Mouse (Mus musculus) Patski (cell line): ENCODE data around the gene Klhl36. TPM values are rescaled to one million over a fixed set of nuclear protein-coding genes. Genes with fewer than 3 reads are reported as not detected.
A peak's percentile ranks its signal among the peaks of the same experiment; 100 is the strongest.

Source experiments
- ATAC-seq: fragments of 100-300 bp; one replicate; pipeline ENCODE4 v1.8.0; 2021
- CTCF ChIA-PET: fragments of 350-600 bp; sonication (Branson Sonifier 250); formaldehyde crosslinking; loops from one replicate; lab custom pipeline; 2022; ENCODE audit warnings: inconsistent platforms; lab: Charles Lee
- POLR2A ChIA-PET: fragments of 350-600 bp; sonication (Branson Sonifier 250); formaldehyde crosslinking; loops from one replicate; lab custom pipeline; 2022; ENCODE audit warnings: antibody characterized with exemption, inconsistent platforms; lab: Charles Lee
- DNase-seq: peaks from one replicate; pipeline ENCODE4 v3.0.0-alpha.2; 2011; ENCODE audit warnings: low read depth, low spot score
- H3K27me3 ChIP-seq: fragments of 371-371 bp; one replicate; pipeline ENCODE4 v1.5.1; 2021
- CTCF ChIP-seq: fragments of 100-300 bp; IDR thresholded peaks from one replicate; pipeline ENCODE4 v1.5.1; 2021
- in situ Hi-C: fragments of 300-500 bp; cut with MboI; formaldehyde crosslinking; loops from 3 replicates; pipeline ENCODE4 v1.11.1; 2018; ENCODE audit warnings: low pct_unique_long_range_greater_than_20kb, mixed read lengths
- polyA plus RNA-seq: library from polyadenylated mRNA; unstranded; gene quantifications from one replicate; pipeline ENCODE4 v1.2.3, GENCODE M21; 2021

Gene Klhl36
- polyA plus RNA-seq, 1 experiment from 2014 or later = 8.6 TPM

GRCm38 (mm10) chr8:119834676-119835075 lies 27.4 kb upstream of the Klhl36 start:
- POLR2A ChIA-PET = no interaction called here
- in situ Hi-C loops = no loop called here
- CTCF ChIA-PET = no interaction called here
- TF ChIP-seq CTCF = no peak
- no peak for ATAC-seq
- no peaks in the 10 kb centered on the region for H3K27me3 ChIP-seq
- no peak for DNase-seq

GRCm38 (mm10) chr8:119835270-119835669 lies 26.8 kb upstream of the Klhl36 start:
- DNase-seq (no peak), ATAC-seq (no peak)
- TF ChIP-seq CTCF = no peak
- in situ Hi-C loops = no loop called here
- POLR2A ChIA-PET = no interaction called here
- H3K27me3 ChIP-seq = no peaks in the 10 kb centered on the region
- CTCF ChIA-PET = no interaction called here

- TF ChIP-seq CTCF = no peak
- DNase-seq (no peak), ATAC-seq (no peak)
- POLR2A ChIA-PET = no interaction called here
- CTCF ChIA-PET = no interaction called here
- H3K27me3 ChIP-seq = no peaks in the 10 kb centered on the region
- in situ Hi-C loops = no loop called here
These were observed 25.2 kb upstream of the Klhl36 start for GRCm38 (mm10) chr8:119836831-119837230.

- no peak for TF ChIP-seq CTCF
- H3K27me3 ChIP-seq = no peaks in the 10 kb centered on the region
- in situ Hi-C loops = no loop called here
- ATAC-seq (no peak), DNase-seq (no peak)
- CTCF ChIA-PET = no interaction called here
- POLR2A ChIA-PET = no interaction called here
These were observed 24.5 kb upstream of the Klhl36 start for GRCm38 (mm10) chr8:119837553-119838071.

- no peak for TF ChIP-seq CTCF
- ChIA-PET POLR2A (interaction anchor here (1.0 to 1.1 kb wide), 2 partner anchors 24 to 60 kb away, joined by 3 to 6 read pairs; partner anchors contain the start of genes Klhl36 and Tldc1), CTCF (interaction anchor here (0.7 to 1.8 kb wide), 6 partner anchors 17 to 265 kb away, joined by 3 to 4 read pairs (median 3); partner anchors contain the start of gene Tldc1)
- ATAC-seq = no peak
- H3K27me3 ChIP-seq = no peaks in the 10 kb centered on the region
- DNase-seq = no peak
- in situ Hi-C loops = no loop called here
These were observed 23.7 kb upstream of the Klhl36 start for GRCm38 (mm10) chr8:119838100-119838982.

GRCm38 (mm10) chr8:119838983-119839340 lies 23.1 kb upstream of the Klhl36 start:
- ChIA-PET CTCF (interaction anchor here (0.7 to 1.8 kb wide), 6 partner anchors 17 to 264 kb away, joined by 3 to 4 read pairs (median 3); partner anchors contain the start of gene Tldc1), POLR2A (interaction anchor here (0.6 to 1.1 kb wide), 3 partner anchors 10 to 61 kb away, joined by 3 to 6 read pairs (median 3); partner anchors contain the start of genes Klhl36 and Tldc1)
- TF ChIP-seq CTCF = no peak
- ATAC-seq = no peak
- no peaks in the 10 kb centered on the region for H3K27me3 ChIP-seq
- in situ Hi-C loops = no loop called here
- DNase-seq = no peak

- H3K27me3 ChIP-seq = no peaks in the 10 kb centered on the region
- DNase-seq = no peak
- in situ Hi-C loops = loop anchor here (5.0 kb wide), 2 partner anchors 57 to 152 kb away; no protein-coding TSS in a partner anchor
- TF ChIP-seq CTCF = no peak
- POLR2A ChIA-PET = interaction anchor here (0.6 to 1.1 kb wide), 3 partner anchors 10 to 61 kb away, joined by 3 to 6 read pairs (median 3); partner anchors contain the start of genes Klhl36 and Tldc1
- CTCF ChIA-PET = interaction anchor here (0.7 to 1.8 kb wide), 6 partner anchors 18 to 264 kb away, joined by 3 to 4 read pairs (median 3); partner anchors contain the start of gene Tldc1
- ATAC-seq = no peak
These were observed 22.5 kb upstream of the Klhl36 start for GRCm38 (mm10) chr8:119839419-119840021.

GRCm38 (mm10) chr8:119840275-119840808 lies 21.7 kb upstream of the Klhl36 start, which contains the start of gene Cotl1:
Cotl1 (minus strand) TSS chr8:119840544.
- DNase-seq (peak; percentile 39), ATAC-seq (peak; percentile 83)
- H3K27me3 ChIP-seq = no peaks in the 10 kb centered on the region
- ChIA-PET POLR2A (no interaction called here), CTCF (interaction anchor here (2.1 kb wide), 1 partner anchor 62 kb away, joined by 12 read pairs; the partner anchor contains the start of gene Tldc1)
- TF ChIP-seq CTCF = no peak
- in situ Hi-C loops = loop anchor here (5.0 kb wide), 2 partner anchors 58 to 153 kb away; no protein-coding TSS in a partner anchor

- in situ Hi-C loops = loop anchor here (5.0 kb wide), 2 partner anchors 59 to 154 kb away; no protein-coding TSS in a partner anchor
- ChIA-PET CTCF (interaction anchor here (0.9 to 2.1 kb wide), 2 partner anchors 28 to 62 kb away, joined by 3 to 12 read pairs; partner anchors contain the start of gene Tldc1), POLR2A (interaction anchor here (0.6 kb wide), 1 partner anchor 59 kb away, joined by 3 read pairs; no protein-coding TSS in a partner anchor)
- ATAC-seq (no peak), DNase-seq (no peak)
- TF ChIP-seq CTCF = no peak
- H3K27me3 ChIP-seq = no peaks in the 10 kb centered on the region
These were observed 21.1 kb upstream of the Klhl36 start for GRCm38 (mm10) chr8:119840905-119841411.
